Mouse (Mus musculus) hindbrain, embryonic 13.5 days (tissue): ENCODE results near the gene Pogk. TPM values are rescaled to one million over a fixed set of nuclear protein-coding genes. Genes with fewer than 3 reads are reported as not detected.

Experiments
- ATAC-seq: fragments of 200-750 bp; cut with Nextera tagmentation; 2 replicates; pipeline ENCODE4 v1.8.0; 2017; ENCODE audit warnings: moderate TSS enrichment; ENCODE audit not compliant: low FRiP score
- H3K27ac ChIP-seq: fragments of 300-500 bp; sonication (generic); 2 replicates; pipeline ENCODE4 v1.5.1; 2015; ENCODE audit warnings: inconsistent platforms, mild to moderate bottlenecking, moderate library complexity
- H3K27me3 ChIP-seq: fragments of 300-500 bp; sonication (generic); 2 replicates; pipeline ENCODE4 v1.6.1; 2015; ENCODE audit warnings: mild to moderate bottlenecking, inconsistent platforms
- H3K36me3 ChIP-seq: fragments of 300-500 bp; sonication (generic); 2 replicates; pipeline ENCODE4 v1.6.1; 2015; ENCODE audit warnings: mild to moderate bottlenecking, inconsistent platforms
- H3K4me1 ChIP-seq: fragments of 300-500 bp; sonication (generic); replicated peaks from 2 replicates; pipeline ENCODE4 v1.6.1; 2015; ENCODE audit warnings: inconsistent platforms
- H3K4me2 ChIP-seq: fragments of 300-500 bp; sonication (generic); 2 replicates; pipeline ENCODE4 v1.6.1; 2015; ENCODE audit warnings: inconsistent platforms, mild to moderate bottlenecking, moderate library complexity
- H3K4me3 ChIP-seq: fragments of 300-500 bp; sonication (generic); 2 replicates; pipeline ENCODE4 v1.5.1; 2015; ENCODE audit warnings: mild to moderate bottlenecking, inconsistent platforms
- H3K9ac ChIP-seq: fragments of 300-500 bp; sonication (generic); 2 replicates; pipeline ENCODE4 v1.6.1; 2015; ENCODE audit warnings: mild to moderate bottlenecking, inconsistent platforms
- H3K9me3 ChIP-seq: fragments of 300-500 bp; sonication (generic); 2 replicates; pipeline ENCODE4 v1.6.1; 2016; ENCODE audit warnings: inconsistent platforms
- WGBS: fragments of 180-500 bp; shearing (Covaris S2); methylation state at CpG from one replicate; pipeline ENCODE4 v1.1.7; 2015; 5-methylcytosine and 5-hydroxymethylcytosine counted together
- polyA plus RNA-seq: library from polyadenylated mRNA; unstranded; fragments of >200 nt; fragmentation: Nextera tagmentation; extraction: Ambion mirVana; gene quantifications from 2 replicates; pipeline ENCODE4 v1.2.1, GENCODE M21; 2015

Gene Pogk
- polyA plus RNA-seq, 1 experiment from 2014 or later, result 38.8 TPM

DNA sequence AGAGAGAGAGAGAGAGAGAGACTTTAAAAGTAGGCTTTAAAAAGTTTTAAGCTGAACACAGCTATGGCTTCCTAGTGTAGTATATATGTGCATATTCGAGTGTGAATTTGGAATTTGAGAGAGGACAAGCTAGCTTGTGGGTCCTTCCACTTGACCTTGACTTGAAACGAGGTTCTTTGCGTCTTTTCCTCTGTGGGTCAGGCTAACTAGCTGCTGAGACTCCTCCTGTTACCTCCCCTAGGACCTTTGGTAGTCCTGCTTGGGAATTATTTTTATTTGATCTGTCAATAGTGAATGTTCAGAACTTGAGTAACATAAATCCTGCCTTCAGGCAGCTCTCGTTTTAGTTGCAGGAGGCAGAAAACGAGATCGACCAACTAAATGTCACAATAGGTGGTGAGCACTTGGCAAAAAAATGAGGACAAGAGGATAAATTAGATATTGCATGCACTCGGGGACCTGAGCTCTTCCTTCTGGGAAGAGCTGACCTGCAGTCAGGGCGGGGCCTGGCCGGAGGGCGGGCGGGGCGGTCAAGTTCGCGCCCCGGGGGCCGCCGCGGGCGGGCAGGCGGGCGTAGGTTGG is 31.1 kb downstream of the Pogk start:
- H3K4me3 ChIP-seq, result peak overlapping the region; percentile 95
- 6% methylated on average over 21 of the region's 21 CpGs for WGBS
- peak overlapping the region; percentile 68 for H3K4me2 ChIP-seq
- 0 out of 2 replicates have a peak, but pooled peaks cover 5% of the 10 kb centered on the region for H3K9me3 ChIP-seq
- peaks cover 28% of the 10 kb centered on the region for H3K4me1 ChIP-seq
- H3K36me3 ChIP-seq, result peaks cover 11% of the 10 kb centered on the region
- peak overlapping the region; percentile 79 for H3K27ac ChIP-seq
- H3K27me3 ChIP-seq, result no peaks in the 10 kb centered on the region
- peak overlapping the region; percentile 76 for H3K9ac ChIP-seq
- peak; percentile 7; the same call in 1 of the 2 replicates for ATAC-seq

GRCm38 (mm10) chr1:166377171-166377570 is 32.5 kb downstream of the Pogk start:
- Histone ChIP-seq H3K4me2 (no peak overlapping the region), H3K4me1 (peaks cover 26% of the 10 kb centered on the region), H3K27me3 (no peaks in the 10 kb centered on the region), H3K9ac (no peak overlapping the region), H3K27ac (no peak overlapping the region), H3K36me3 (no peaks in the 10 kb centered on the region), H3K4me3 (no peak overlapping the region), H3K9me3 (0 out of 2 replicates have a peak, but pooled peaks cover 5% of the 10 kb centered on the region)
- WGBS, result 75% methylated on average over 6 of the region's 6 CpGs
- ATAC-seq, result no peak

- Histone ChIP-seq H3K4me3 (no peak overlapping the region), H3K4me1 (0 out of 2 replicates have a peak, but pooled peaks cover 3% of the 10 kb centered on the region), H3K9me3 (no peaks in the 10 kb centered on the region), H3K27me3 (no peaks in the 10 kb centered on the region; the same call in 1 of the 2 replicates), H3K27ac (no peak overlapping the region), H3K9ac (no peak overlapping the region), H3K4me2 (no peak overlapping the region), H3K36me3 (no peaks in the 10 kb centered on the region)
- no peak for ATAC-seq
Observed at GRCm38 (mm10) chr1:166363122-166363521, 46.5 kb downstream of the Pogk start.

DNA sequence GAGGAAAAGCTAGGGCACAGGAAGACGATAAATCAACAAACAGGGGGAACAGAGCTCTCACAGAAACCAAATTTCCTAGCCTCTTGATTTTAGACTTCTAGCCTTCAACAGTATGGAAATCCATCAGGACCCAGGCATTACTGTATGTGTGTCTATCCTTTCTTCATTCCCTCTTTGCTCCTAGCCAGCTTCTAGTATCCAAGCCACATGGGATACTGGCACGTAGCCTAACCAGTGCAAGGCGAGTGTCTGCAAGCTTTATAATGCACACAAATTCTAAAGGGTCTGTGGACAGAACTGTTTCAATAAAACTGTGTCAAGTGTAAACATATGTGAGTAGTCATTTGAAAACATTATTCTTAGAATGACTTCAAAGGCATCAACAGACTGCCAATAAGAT is 47.0 kb downstream of the Pogk start:
- Histone ChIP-seq H3K36me3 (no peaks in the 10 kb centered on the region), H3K27ac (no peak overlapping the region), H3K4me2 (no peak overlapping the region), H3K9ac (no peak overlapping the region), H3K4me3 (no peak overlapping the region), H3K9me3 (no peaks in the 10 kb centered on the region), H3K4me1 (0 out of 2 replicates have a peak, but pooled peaks cover 3% of the 10 kb centered on the region), H3K27me3 (no peaks in the 10 kb centered on the region; the same call in 1 of the 2 replicates)
- ATAC-seq, result no peak
- WGBS, result 84% methylated on average over 3 of the region's 3 CpGs

DNA sequence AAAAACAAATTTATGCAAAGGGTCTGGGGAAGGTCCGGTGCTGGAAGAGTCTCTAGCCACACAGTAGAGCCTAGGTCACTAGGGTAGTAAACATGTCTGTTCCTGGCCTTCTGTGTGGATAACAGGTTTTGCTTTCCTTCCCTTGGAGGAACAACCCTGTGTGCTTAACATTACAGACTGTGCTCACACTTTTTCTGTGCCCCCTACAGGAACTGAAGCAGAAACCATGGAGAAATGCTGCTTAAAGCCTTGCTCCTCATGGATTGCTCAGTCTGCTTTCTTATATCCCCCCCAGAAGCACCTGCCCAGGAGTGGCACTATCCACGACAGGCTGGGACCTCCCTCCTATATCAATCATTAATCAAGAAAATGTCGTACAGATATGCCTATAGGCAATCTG is 47.8 kb downstream of the Pogk start:
- no peaks in the 10 kb centered on the region; the same call in 1 of the 2 replicates for H3K27me3 ChIP-seq
- no peak for ATAC-seq
- no peaks in the 10 kb centered on the region for H3K9me3 ChIP-seq
- H3K9ac ChIP-seq, result no peak overlapping the region
- WGBS, result 68% methylated on average over 3 of the region's 3 CpGs
- H3K4me2 ChIP-seq, result no peak overlapping the region
- no peak overlapping the region for H3K4me3 ChIP-seq
- 0 out of 2 replicates have a peak, but pooled peaks cover 3% of the 10 kb centered on the region for H3K4me1 ChIP-seq
- no peaks in the 10 kb centered on the region for H3K36me3 ChIP-seq
- H3K27ac ChIP-seq, result no peak overlapping the region

GRCm38 (mm10) chr1:166360896-166361295 is 48.8 kb downstream of the Pogk start:
- 81% methylated on average over 5 of the region's 5 CpGs for WGBS
- Histone ChIP-seq H3K4me2 (no peak overlapping the region), H3K27me3 (no peaks in the 10 kb centered on the region; the same call in 1 of the 2 replicates), H3K4me1 (0 out of 2 replicates have a peak, but pooled peaks cover 3% of the 10 kb centered on the region), H3K9ac (no peak overlapping the region), H3K27ac (no peak overlapping the region), H3K4me3 (no peak overlapping the region), H3K36me3 (no peaks in the 10 kb centered on the region), H3K9me3 (no peaks in the 10 kb centered on the region)
- ATAC-seq, result no peak

GRCm38 (mm10) chr1:166360157-166360855 is 49.4 kb downstream of the Pogk start:
- ATAC-seq, result peak; percentile 91
- Histone ChIP-seq H3K4me3 (no peak overlapping the region), H3K4me1 (0 out of 2 replicates have a peak, but pooled peaks cover 3% of the 10 kb centered on the region), H3K4me2 (no peak overlapping the region), H3K9ac (no peak overlapping the region), H3K9me3 (no peaks in the 10 kb centered on the region), H3K27ac (0 out of 2 replicates have a peak overlapping the region, but pooled peaks have one; percentile 8), H3K36me3 (no peaks in the 10 kb centered on the region), H3K27me3 (no peaks in the 10 kb centered on the region; the same call in 1 of the 2 replicates)
- 24% methylated on average over 14 of the region's 14 CpGs for WGBS

DNA sequence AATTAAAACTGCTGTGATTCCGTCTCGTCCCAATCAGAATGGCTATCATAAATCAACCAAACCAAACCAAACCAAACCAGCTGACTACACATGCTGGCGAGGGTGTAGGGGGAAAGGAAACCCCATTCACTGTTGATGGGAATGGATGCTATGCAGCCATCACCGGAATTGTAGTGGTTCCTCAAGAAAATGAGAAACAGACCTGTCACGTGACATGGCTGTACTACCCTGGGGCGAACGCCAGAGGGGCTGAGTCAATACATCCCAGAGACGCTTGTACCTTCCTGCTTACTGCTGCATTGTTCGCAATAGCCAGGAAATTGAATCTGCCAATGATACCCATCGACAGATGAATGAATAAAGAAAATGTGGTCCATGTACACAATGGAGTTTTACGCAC is 59.9 kb downstream of the Pogk start:
- Histone ChIP-seq H3K36me3 (no peaks in the 10 kb centered on the region), H3K4me3 (no peak overlapping the region), H3K27me3 (0 out of 2 replicates have a peak, but pooled peaks cover 5% of the 10 kb centered on the region), H3K4me2 (no peak overlapping the region), H3K27ac (no peak overlapping the region), H3K9ac (no peak overlapping the region), H3K4me1 (peaks cover 1% of the 10 kb centered on the region; the same call in 1 of the 2 replicates), H3K9me3 (no peaks in the 10 kb centered on the region)
- WGBS, result 85% methylated on average over 11 of the region's 11 CpGs
- no peak for ATAC-seq

GRCm38 (mm10) chr1:166349341-166349740 is 60.3 kb downstream of the Pogk start:
- H3K27ac ChIP-seq, result no peak overlapping the region
- H3K4me1 ChIP-seq, result peaks cover 5% of the 10 kb centered on the region
- no peak overlapping the region for H3K9ac ChIP-seq
- no peak overlapping the region for H3K4me2 ChIP-seq
- no peaks in the 10 kb centered on the region for H3K9me3 ChIP-seq
- no peak for ATAC-seq
- 0 out of 2 replicates have a peak, but pooled peaks cover 5% of the 10 kb centered on the region for H3K27me3 ChIP-seq
- H3K36me3 ChIP-seq, result no peaks in the 10 kb centered on the region
- WGBS, result 85% methylated on average over 3 of the region's 3 CpGs
- no peak overlapping the region for H3K4me3 ChIP-seq

GRCm38 (mm10) chr1:166346906-166347305 is 62.8 kb downstream of the Pogk start:
- H3K4me1 ChIP-seq, result peaks cover 8% of the 10 kb centered on the region
- no peaks in the 10 kb centered on the region for H3K9me3 ChIP-seq
- H3K4me2 ChIP-seq, result no peak overlapping the region
- no peak overlapping the region for H3K27ac ChIP-seq
- H3K4me3 ChIP-seq, result no peak overlapping the region
- no peaks in the 10 kb centered on the region for H3K36me3 ChIP-seq
- 85% methylated on average over 3 of the region's 3 CpGs for WGBS
- no peak overlapping the region for H3K9ac ChIP-seq
- H3K27me3 ChIP-seq, result peaks cover 9% of the 10 kb centered on the region
- ATAC-seq, result no peak

DNA sequence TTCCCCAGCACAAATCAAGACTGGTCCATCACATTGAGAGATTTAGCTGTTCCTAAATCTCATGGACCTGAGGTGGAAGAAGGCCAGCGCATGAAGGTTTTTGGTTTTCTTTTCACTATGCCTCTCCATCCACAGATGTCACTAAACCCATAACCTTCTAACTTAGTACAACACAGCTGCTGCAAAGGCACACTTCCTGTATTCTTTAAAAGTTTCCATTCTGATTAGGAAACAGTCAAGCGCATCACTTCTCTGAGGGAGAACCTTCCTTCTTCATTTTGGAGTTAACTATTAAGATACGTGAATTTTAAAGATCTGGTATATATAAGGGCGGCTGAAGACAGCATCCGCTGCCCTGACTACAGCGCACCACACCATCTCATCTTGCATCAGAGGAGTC is 64.1 kb downstream of the Pogk start:
- no peak overlapping the region for H3K9ac ChIP-seq
- no peak overlapping the region for H3K27ac ChIP-seq
- no peak overlapping the region for H3K4me2 ChIP-seq
- no peaks in the 10 kb centered on the region for H3K36me3 ChIP-seq
- 96% methylated on average over 6 of the region's 6 CpGs for WGBS
- peaks cover 9% of the 10 kb centered on the region for H3K27me3 ChIP-seq
- ATAC-seq, result no peak
- H3K4me3 ChIP-seq, result no peak overlapping the region
- no peaks in the 10 kb centered on the region for H3K9me3 ChIP-seq
- H3K4me1 ChIP-seq, result peaks cover 8% of the 10 kb centered on the region

DNA sequence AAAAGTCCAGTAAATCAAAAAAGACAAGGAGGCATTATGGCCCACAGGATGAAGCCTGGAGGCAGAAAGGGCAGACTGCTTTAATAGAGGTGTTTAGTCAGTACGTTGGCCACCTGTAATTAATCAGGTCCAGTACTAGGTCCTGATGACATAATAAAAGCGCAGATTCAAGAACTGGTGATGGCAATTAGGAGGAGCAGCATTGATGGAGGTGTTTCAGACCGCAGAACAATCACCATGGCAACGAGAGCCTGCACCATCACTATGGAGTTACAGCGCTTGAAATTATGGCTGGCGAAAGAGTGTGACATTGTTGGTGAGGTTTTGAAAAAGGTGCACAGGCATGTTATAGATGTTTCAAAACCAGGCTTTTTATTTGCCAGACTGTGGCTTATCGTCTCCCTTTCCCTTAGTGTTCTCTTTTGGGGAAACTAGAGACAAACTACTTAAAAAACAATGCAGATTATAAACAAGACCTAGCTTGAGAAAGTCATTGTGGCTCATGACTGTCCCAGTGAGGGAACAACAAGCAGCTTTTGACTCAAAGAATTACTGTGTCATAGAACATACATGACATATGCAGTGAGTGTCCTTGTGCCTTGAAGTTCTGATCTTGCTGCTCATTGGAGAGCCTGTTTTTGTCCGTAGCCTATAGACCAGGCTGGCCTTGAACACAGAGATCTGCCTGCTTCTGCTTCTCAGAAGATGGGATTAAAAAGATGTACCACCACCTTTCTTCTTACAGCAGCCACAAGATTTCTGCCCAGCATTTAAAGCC is 65.2 kb downstream of the Pogk start:
- no peaks in the 10 kb centered on the region for H3K9me3 ChIP-seq
- no peak overlapping the region for H3K27ac ChIP-seq
- no peak overlapping the region for H3K4me2 ChIP-seq
- no peaks in the 10 kb centered on the region for H3K36me3 ChIP-seq
- H3K4me3 ChIP-seq, result no peak overlapping the region
- ATAC-seq, result 0 out of 2 replicates have a peak, but pooled peaks have one; percentile 63
- peaks cover 8% of the 10 kb centered on the region for H3K4me1 ChIP-seq
- H3K9ac ChIP-seq, result no peak overlapping the region
- WGBS, result 38% methylated on average over 8 of the region's 8 CpGs
- H3K27me3 ChIP-seq, result peaks cover 9% of the 10 kb centered on the region
